22 mouse cellular contexts compared by ENCODE assay signal in the genomic region with DNA sequence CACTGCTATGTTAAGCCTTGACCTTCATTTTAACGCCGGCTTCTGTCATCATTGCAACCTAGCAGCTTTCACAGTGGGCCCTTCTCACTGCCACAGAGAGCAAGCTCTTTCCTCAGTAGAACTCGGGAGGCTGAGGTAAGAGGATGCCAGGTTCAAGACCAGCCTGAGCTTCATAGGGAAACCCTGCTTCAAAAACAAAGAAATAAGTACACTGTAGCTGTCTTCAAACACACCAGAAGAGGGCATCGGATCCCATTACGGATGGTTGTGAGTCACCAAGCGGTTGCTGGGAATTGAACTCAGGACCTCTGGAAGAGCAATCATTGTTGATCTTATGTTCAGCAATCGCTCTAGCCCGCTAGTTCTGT. TPM values are rescaled to one million over a fixed set of nuclear protein-coding genes. Genes with fewer than 3 reads are reported as not detected.
DNase-seq lines count a peak whose midpoint lies in the region; ATAC-seq and TF ChIP-seq lines count a peak whose summit lies in the region.
"Had no signal": no experiment of that assay in that cellular context is flagged by ENCODE, and none has a peak within 500 bp of the region (broad histone marks: within the 10 kb centered on the region; RNA-seq: fewer than 3 reads in every experiment).

No protein-coding gene starts in this region.

- DNase-seq in adrenal gland, adult 2 months: peak; percentile 6
- DNase-seq in adrenal gland, postnatal 36 days: no peak
- DNase-seq in ES-CJ7 (ENCODE audit: low read depth, low spot score): peak; percentile 72
- DNase-seq in R1 (ENCODE audit: low read depth, low spot score): peak; percentile 65
- no peak for DNase-seq in hindbrain, embryonic 14.5 days (ENCODE audit: low spot score)
- DNase-seq: B cell, adult 2 months; cerebellum, adult 18-20 months; cerebellum, adult 9-10 months; cerebellum, postnatal 14 days; gastrocnemius, postnatal 10 days; gastrocnemius, postnatal 36 days; heart, adult 2 months; kidney, adult 2 months had no signal

- no peaks in the 10 kb centered on the region for H3K4me1 ChIP-seq in intestine, postnatal 0 days (replicated peaks; ENCODE audit: control insufficient read depth, insufficient read depth, low read length)
- H3K4me1 ChIP-seq in intestine, embryonic 15.5 days (replicated peaks): no peaks in the 10 kb centered on the region
- H3K4me1 ChIP-seq in hindbrain, embryonic 14.5 days (replicated peaks; ENCODE audit: control insufficient read depth, insufficient read depth, low read length): no peaks in the 10 kb centered on the region
- H3K4me1 ChIP-seq: forebrain, embryonic 13.5 days; hindbrain, embryonic 12.5 days had no signal

- H3K36me3 ChIP-seq in intestine, postnatal 0 days (ENCODE audit: control insufficient read depth, insufficient read depth): no peaks in the 10 kb centered on the region
- H3K36me3 ChIP-seq in intestine, embryonic 15.5 days: no peaks in the 10 kb centered on the region
- no peaks in the 10 kb centered on the region for H3K36me3 ChIP-seq in hindbrain, embryonic 14.5 days (replicated peaks; ENCODE audit: control insufficient read depth, insufficient read depth)
- H3K36me3 ChIP-seq: forebrain, embryonic 10.5 days; hindbrain, embryonic 12.5 days had no signal

- no peak for ATAC-seq in intestine, postnatal 0 days
- ATAC-seq in intestine, embryonic 15.5 days: no peak
- no peak for ATAC-seq in hindbrain, embryonic 14.5 days (ENCODE audit: low FRiP score)
- ATAC-seq: forebrain, embryonic 13.5 days; forebrain, embryonic 16.5 days; hindbrain, embryonic 16.5 days had no signal

- 89% methylated on average over 8 of the region's 8 CpGs for WGBS in intestine, postnatal 0 days
- 89% methylated on average over 8 of the region's 8 CpGs for WGBS in intestine, embryonic 15.5 days
- WGBS in hindbrain, embryonic 14.5 days: 84% methylated on average over 8 of the region's 8 CpGs

- H3K4me2 ChIP-seq in intestine, postnatal 0 days (replicated peaks; ENCODE audit: low read depth): no peak overlapping the region
- no peak overlapping the region for H3K4me2 ChIP-seq in intestine, embryonic 15.5 days (replicated peaks)
- H3K4me2 ChIP-seq in hindbrain, embryonic 14.5 days (replicated peaks): no peak overlapping the region
- H3K4me2 ChIP-seq: forebrain, embryonic 13.5 days; heart, embryonic 11.5 days; hindbrain, embryonic 12.5 days had no signal

- H3K27ac ChIP-seq in intestine, postnatal 0 days (ENCODE audit: low read depth, low read length): peak overlapping the region; percentile 78; the same call in 1 of the 2 replicates
- no peak overlapping the region for H3K27ac ChIP-seq in intestine, embryonic 15.5 days
- H3K27ac ChIP-seq in hindbrain, embryonic 14.5 days: no peak overlapping the region
- H3K27ac ChIP-seq: forebrain, embryonic 10.5 days; forebrain, embryonic 13.5 days; heart, adult 2 months; hindbrain, embryonic 12.5 days had no signal

- H3K9me3 ChIP-seq in intestine, postnatal 0 days (ENCODE audit: control insufficient read depth): no peaks in the 10 kb centered on the region
- H3K9me3 ChIP-seq in intestine, embryonic 15.5 days: no peaks in the 10 kb centered on the region
- no peaks in the 10 kb centered on the region for H3K9me3 ChIP-seq in hindbrain, embryonic 14.5 days (ENCODE audit: control insufficient read depth, low read length)
- H3K9me3 ChIP-seq: forebrain, embryonic 10.5 days; forebrain, embryonic 13.5 days; hindbrain, embryonic 12.5 days had no signal

- no peak overlapping the region for H3K4me3 ChIP-seq in intestine, postnatal 0 days (ENCODE audit: low read depth, low read length)
- no peak overlapping the region for H3K4me3 ChIP-seq in intestine, embryonic 15.5 days (replicated peaks)
- H3K4me3 ChIP-seq in hindbrain, embryonic 14.5 days (replicated peaks; ENCODE audit: low read length): no peak overlapping the region
- H3K4me3 ChIP-seq: forebrain, embryonic 10.5 days; forebrain, embryonic 13.5 days; heart, adult 2 months; hindbrain, embryonic 12.5 days had no signal

- TF ChIP-seq CTCF in intestine, postnatal 0 days (IDR thresholded peaks at IDR 0.05; ENCODE audit: low read depth): no peak

- H3K9ac ChIP-seq in intestine, postnatal 0 days (ENCODE audit: low read depth, low read length): no peak overlapping the region
- H3K9ac ChIP-seq in intestine, embryonic 15.5 days: no peak overlapping the region
- no peak overlapping the region for H3K9ac ChIP-seq in hindbrain, embryonic 14.5 days
- H3K9ac ChIP-seq: forebrain, embryonic 13.5 days; hindbrain, embryonic 12.5 days had no signal

- H3K27me3 ChIP-seq in intestine, postnatal 0 days (replicated peaks; ENCODE audit: control insufficient read depth, insufficient read depth, low read length): no peaks in the 10 kb centered on the region
- no peaks in the 10 kb centered on the region for H3K27me3 ChIP-seq in intestine, embryonic 15.5 days (replicated peaks)
- no peaks in the 10 kb centered on the region for H3K27me3 ChIP-seq in hindbrain, embryonic 14.5 days (ENCODE audit: control insufficient read depth, insufficient read depth, low read length)
- H3K27me3 ChIP-seq: forebrain, embryonic 13.5 days; hindbrain, embryonic 12.5 days had no signal

RNA-seq across cellular contexts. Expression of a gene that starts 7.5 kb away (rescaled TPM):
- total RNA-seq in adrenal gland, adult 2 months (2021): 100 to 1,000 TPM; 104 to 130 TPM
- polyA plus RNA-seq in adrenal gland, adult 2 months (2012; rRNA removed): 425 and 479 TPM in 2 replicates
- total RNA-seq in adrenal gland, postnatal 36 days (2021): 100 to 1,000 TPM; 116 to 130 TPM
- 45.3 and 50.3 TPM in 2 replicates for polyA plus RNA-seq in intestine, postnatal 0 days (2015; fragmentation: Nextera tagmentation; extraction: Ambion mirVana)
- 61.8 and 64.2 TPM in 2 replicates for polyA plus RNA-seq in intestine, embryonic 15.5 days (2015; fragmentation: Nextera tagmentation; extraction: Ambion mirVana)
- polyA plus RNA-seq in hindbrain, embryonic 14.5 days (2014; fragmentation: Nextera tagmentation; extraction: Ambion mirVana): 324 and 368 TPM in 2 replicates

RNA-seq across cellular contexts. Expression of a gene that starts 10.2 kb away (rescaled TPM):
- total RNA-seq in adrenal gland, adult 2 months (2021): 10 to 100 TPM in 1 of 2 experiments, 1 to 10 TPM in 1; 9.5 to 16.9 TPM
- 46.6 and 49.1 TPM in 2 replicates for polyA plus RNA-seq in adrenal gland, adult 2 months (2012; rRNA removed)
- 10 to 100 TPM; 13.5 to 17.5 TPM for total RNA-seq in adrenal gland, postnatal 36 days (2021)
- polyA plus RNA-seq in intestine, postnatal 0 days (2015; fragmentation: Nextera tagmentation; extraction: Ambion mirVana): 14.5 TPM in 2 replicates
- 43.7 and 47.6 TPM in 2 replicates for polyA plus RNA-seq in intestine, embryonic 15.5 days (2015; fragmentation: Nextera tagmentation; extraction: Ambion mirVana)
- polyA plus RNA-seq in hindbrain, embryonic 14.5 days (2014; fragmentation: Nextera tagmentation; extraction: Ambion mirVana): 40.3 and 40.7 TPM in 2 replicates

RNA-seq across cellular contexts. Expression of a gene that starts 14.2 kb away (rescaled TPM):
- total RNA-seq in adrenal gland, adult 2 months (2021): 10 to 100 TPM; 55.0 to 75.9 TPM
- polyA plus RNA-seq in adrenal gland, adult 2 months (2012; rRNA removed): 41.3 and 76.1 TPM in 2 replicates
- total RNA-seq in adrenal gland, postnatal 36 days (2021): 100 to 1,000 TPM; 112 to 153 TPM
- polyA plus RNA-seq in intestine, postnatal 0 days (2015; fragmentation: Nextera tagmentation; extraction: Ambion mirVana): 7.2 and 11.3 TPM in 2 replicates
- polyA plus RNA-seq in intestine, embryonic 15.5 days (2015; fragmentation: Nextera tagmentation; extraction: Ambion mirVana): 11.9 and 15.6 TPM in 2 replicates
- polyA plus RNA-seq in hindbrain, embryonic 14.5 days (2014; fragmentation: Nextera tagmentation; extraction: Ambion mirVana): 9.6 and 10.1 TPM in 2 replicates

RNA-seq across cellular contexts. Expression of a gene that starts 21.3 kb away (rescaled TPM):
- total RNA-seq in adrenal gland, adult 2 months (2021): 10 to 100 TPM; 21.3 to 26.4 TPM
- 38.9 and 41.4 TPM in 2 replicates for polyA plus RNA-seq in adrenal gland, adult 2 months (2012; rRNA removed)
- 10 to 100 TPM; 26.4 to 30.4 TPM for total RNA-seq in adrenal gland, postnatal 36 days (2021)
- 13.4 and 13.8 TPM in 2 replicates for polyA plus RNA-seq in intestine, postnatal 0 days (2015; fragmentation: Nextera tagmentation; extraction: Ambion mirVana)
- 8.6 and 8.9 TPM in 2 replicates for polyA plus RNA-seq in intestine, embryonic 15.5 days (2015; fragmentation: Nextera tagmentation; extraction: Ambion mirVana)
- polyA plus RNA-seq in hindbrain, embryonic 14.5 days (2014; fragmentation: Nextera tagmentation; extraction: Ambion mirVana): 18.6 and 24.3 TPM in 2 replicates

RNA-seq across cellular contexts. Expression of a gene that starts 35.4 kb away (rescaled TPM):
- 1 to 10 TPM; 1.7 to 2.8 TPM for total RNA-seq in adrenal gland, adult 2 months (2021)
- 10.8 and 11.2 TPM in 2 replicates for polyA plus RNA-seq in adrenal gland, adult 2 months (2012; rRNA removed)
- 1 to 10 TPM; 5.0 to 6.4 TPM for total RNA-seq in adrenal gland, postnatal 36 days (2021)
- polyA plus RNA-seq in intestine, postnatal 0 days (2015; fragmentation: Nextera tagmentation; extraction: Ambion mirVana): 24.3 and 26.2 TPM in 2 replicates
- polyA plus RNA-seq in intestine, embryonic 15.5 days (2015; fragmentation: Nextera tagmentation; extraction: Ambion mirVana): 133 and 135 TPM in 2 replicates
- polyA plus RNA-seq in hindbrain, embryonic 14.5 days (2014; fragmentation: Nextera tagmentation; extraction: Ambion mirVana): 17.0 and 22.0 TPM in 2 replicates
- total RNA-seq: gastrocnemius, adult 18-20 months had no signal

Comparison
In these comparisons a context has a peak if more than half of its experiments do, and no peak if none do; other contexts are left out.
1. DNase-seq: peak in adrenal gland, adult 2 months (single experiment), ES-CJ7 (single experiment) and R1 (single experiment); none in adrenal gland, postnatal 36 days (0 of 2) and hindbrain, embryonic 14.5 days (single experiment).